Mouse (Mus musculus): ENCODE results near the gene Ciao2b.
"Not testable (repeated sequence)": the region's sequence is repeated elsewhere in the genome, so short reads cannot be mapped to it uniquely, and the experiment has no call there.

The Ciao2b gene

DNA sequence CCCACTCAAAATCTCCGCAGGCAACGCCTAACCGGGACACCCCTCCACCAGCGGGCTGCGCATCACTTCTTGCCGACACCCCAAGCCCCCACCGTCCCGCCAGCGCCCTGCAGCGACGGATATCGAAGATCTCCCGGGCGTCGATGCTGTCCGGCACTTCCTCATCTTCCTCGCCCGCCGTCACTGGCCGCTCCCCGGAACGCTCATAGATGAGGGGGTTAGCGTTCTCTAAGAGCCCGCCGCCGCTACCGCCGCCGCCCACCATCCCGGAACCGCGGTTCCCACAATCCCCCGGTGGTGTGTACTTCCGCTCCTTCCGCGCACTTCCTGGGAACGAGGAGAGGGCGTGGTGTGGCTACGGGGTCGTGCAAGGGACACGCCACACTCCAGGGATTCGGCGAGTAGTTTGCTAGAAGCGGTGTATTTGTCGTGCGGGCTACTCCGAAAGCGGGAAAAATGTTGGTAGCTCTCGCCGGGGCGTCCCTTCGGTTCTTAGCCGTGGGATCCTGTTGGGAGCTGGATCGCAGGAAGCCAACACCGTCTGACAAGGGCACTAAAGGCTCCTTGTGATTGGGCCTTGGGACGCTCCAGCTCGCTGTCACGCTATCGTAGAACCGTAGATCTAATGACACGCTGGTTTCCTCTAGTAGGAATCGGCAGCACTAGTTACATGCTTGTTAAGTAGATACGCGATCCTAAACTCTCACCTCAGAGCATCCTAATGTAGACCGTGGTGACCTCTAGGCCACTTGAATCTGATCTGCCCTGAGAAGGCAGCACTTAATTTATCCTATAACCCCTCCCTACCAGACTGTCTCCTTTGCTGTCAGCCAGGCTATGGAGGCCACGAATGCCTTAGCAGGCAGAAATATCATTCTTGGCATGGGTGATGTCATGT lies at the start of gene Ciao2b:
Gene Ciao2b (minus strand): TSS at position 540 of the 898 bp plus-strand sequence.
- peak; percentile 94 for DNase-seq

DNA sequence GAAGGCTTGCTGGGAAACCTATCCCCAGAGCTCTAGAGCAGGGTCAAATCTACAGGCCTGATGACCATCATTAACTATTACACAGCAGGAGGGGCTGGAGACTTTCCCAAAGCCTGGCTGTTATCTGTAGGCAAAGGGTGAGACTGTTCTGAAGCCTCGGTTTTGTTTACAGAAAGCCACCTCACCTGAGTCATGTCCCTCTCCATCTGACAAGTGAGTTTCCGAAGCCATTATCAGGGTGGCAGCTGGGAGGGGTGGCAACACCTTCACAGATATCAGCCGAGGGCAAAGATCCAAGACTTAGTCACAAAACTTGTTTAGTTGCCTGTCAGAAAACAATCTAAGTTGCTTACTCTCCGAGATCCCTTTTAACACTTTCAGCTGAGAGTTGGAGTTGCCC lies 46.7 kb upstream of the Ciao2b start:
- no peak for DNase-seq

DNA sequence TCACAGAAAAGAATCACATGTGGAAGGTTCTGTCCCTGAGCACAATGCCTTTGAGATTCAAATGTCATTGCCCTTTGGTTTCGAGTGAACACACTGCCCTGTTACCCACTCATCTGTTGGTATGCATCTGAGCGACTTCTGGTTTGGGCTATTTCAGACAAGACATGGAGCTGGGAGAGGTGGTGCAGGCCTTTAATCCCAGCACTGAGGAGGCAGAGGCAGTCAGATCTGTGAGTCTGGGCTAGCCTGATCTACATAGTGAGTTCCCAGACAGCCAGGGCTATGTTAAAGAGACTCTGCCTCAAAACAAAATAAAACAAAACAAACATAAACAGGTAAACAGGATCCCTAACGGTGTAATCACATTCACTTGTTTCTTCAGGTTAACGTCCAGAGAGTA lies 13.8 kb upstream of the Ciao2b start:
- no peak for DNase-seq

DNA sequence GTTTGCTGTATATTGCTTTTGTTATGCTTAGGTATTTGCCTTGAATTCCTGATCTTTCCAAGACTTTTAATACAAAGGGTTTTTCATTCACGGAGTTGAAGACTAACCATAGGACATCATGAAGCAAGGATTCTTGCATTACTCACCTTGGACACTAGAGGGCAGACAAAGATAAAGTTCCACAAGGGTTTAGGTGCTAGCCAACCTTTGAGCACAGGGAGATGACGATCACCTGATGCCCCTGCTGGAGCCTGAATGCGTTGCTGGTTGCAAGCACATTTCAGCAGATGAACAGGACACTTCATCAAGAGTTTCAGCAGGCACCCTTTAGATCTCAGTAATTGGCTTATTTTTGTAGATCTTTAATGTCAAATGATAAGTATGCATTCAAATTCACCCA lies 13.2 kb upstream of the Ciao2b start:
- peak; percentile 81 for DNase-seq

DNA sequence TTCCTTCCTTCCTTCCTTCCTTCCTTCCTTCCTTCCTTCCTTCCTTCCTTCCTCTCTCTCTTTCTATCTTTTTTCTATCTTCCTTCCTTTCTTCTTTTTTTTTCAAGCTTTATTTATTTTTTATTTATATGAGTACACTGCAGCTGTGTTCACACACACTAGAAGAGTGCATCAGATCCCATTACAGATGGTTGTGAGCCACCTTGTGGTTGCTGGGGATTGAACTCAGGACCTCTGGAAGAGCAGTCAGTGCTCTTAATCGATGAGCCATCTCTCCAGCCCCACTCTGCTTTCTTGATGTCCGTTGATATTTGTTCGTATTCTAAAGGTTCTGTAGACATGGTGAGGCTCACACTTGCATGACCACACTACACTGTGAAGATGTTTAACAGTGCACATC lies 2.4 kb upstream of the Ciao2b start:
- DNase-seq: not testable (repeated sequence)

DNA sequence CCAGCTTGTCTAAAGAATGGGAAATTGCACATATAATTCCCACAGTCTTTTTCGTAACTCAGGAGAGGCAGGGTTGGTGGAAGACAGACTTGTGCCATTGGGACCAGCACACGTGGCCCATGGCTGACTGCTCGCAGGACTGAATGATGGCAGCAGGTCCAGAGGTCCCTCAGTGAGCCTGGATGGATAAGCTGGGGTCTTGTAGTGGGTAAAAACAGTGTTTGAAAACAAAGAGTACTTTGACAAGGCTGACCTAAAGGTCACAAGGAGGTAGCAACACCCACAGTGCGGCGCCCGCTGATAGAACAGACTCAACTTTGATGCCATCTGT lies 524 bp upstream of the Ciao2b start:
- DNase-seq: no peak

DNA sequence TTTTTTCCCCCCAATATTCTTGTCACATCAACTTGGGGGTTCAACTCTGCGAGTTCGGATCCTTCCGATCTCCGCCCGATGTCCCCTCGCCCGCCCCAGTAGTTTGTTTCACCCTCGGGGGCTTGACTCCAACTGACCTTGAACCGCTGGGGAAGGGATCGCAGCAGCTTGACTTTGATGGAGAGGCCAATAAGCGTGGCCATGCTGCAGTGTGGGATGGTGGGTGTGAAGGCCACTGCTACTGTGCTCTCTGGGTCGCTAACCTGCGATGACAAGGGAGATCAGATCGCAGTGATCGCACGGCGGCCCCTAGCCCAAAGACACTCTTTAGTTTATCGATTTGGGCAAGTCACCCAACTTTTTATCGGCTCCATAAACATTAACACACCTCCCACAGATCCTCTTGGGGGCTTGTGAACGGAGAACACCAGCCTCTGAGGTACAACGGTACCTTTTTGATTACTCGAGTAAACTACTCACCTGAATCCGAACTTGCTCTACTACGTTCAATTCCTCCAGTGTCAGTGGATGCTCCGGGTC lies 864 bp downstream of the Ciao2b start:
- no peak for DNase-seq

DNA sequence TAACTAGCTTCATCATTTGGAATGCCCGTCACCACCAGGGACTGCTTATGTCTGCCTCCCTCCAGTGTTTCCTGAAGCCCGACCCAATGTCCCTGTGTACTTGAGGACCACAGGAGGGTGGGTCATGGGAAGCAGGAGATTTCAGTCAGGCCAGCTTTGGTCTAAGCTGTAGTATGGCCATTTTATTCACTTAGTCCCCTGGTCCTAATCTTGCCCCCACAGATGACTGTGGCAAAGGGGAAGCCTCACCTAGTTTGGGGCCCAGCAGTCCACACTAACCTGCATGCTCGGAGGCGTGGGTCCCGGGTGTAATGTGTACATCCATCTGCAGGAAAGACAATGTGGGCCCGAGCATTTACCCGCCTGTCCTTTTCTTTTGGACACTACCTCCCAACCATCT lies 1.5 kb downstream of the Ciao2b start:
- DNase-seq: no peak

DNA sequence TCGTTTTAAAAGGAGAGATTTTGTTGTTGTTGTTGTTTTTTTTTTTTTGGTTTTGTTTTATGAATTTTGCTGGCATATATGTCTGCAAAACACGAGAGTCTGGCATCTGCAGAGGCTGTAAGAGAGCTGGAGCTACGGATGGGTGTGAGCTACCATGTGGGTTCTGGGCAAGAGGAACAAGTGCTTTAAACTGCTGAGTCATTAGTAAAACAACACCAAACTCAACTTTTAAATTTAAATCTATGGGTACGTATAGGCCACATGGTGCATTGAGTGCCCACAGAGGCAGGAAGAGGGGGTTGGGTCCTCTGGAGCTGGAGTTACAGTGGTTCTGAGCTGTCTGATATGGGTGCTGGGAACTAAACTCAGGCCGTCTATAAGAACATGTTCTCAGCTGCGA lies 3.8 kb downstream of the Ciao2b start:
- peak; percentile 2 for DNase-seq

DNA sequence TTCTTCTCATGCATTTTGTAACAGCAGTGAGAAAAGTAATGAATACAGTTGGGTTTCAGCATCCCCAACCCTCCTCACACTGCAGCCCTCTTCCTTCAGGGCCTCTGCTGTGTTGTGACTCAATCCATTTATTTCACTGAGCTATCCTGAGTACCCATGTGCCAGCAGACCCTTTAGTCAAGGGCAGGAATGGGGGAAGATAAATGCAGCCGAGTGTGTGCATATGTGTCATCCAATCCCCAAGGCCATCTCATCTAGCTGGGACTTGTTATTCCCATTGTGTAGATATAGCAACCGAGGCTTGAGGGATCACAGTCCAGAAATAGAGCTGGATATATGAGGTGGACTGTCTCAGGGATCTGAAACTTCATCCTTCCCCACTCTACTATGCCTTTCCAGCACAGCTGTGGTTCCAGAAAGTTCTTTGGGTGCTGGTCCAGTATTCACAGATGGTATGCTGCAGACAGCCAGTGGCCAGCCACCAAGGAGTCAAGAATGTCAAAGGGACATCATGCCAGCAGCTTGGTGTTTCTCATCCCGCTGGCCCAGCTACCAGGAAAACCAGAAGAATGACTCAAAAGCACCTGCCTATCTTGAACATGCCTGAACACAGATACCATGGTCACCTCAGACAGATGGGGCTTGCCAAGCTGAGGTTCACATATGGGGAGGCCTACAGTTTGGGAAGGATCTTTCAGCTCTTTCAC lies 6.6 kb downstream of the Ciao2b start:
- peak; percentile 1 for DNase-seq

DNA sequence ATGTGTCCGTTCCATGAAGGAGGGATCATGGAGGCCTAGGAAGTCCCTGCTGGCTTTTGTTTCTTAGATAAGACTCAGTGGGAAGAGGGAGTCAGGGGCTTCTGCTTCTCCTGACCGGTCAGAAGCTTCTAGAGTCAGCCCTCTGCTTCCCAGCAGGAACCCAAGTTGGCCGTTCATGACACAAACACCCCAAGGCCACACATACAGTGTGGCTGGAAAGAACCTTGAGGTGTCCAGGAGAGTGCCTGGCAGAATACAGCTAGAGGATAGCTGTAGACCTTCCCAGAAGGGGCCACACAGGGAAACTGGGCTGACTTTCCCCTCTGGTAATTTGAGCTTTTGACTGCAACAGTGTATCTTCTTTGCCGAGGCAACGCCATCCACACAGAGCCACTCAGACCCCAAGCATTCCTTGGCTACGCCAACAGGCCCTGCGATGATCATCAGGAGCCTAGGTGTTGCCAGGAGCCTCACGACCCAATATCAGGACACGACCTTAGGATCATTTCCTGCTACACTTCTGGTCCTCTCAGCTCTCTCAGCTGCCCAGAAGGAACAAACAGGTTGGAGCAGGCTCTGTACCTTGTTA lies 8.5 kb downstream of the Ciao2b start:
- DNase-seq: peak; percentile 3

DNA sequence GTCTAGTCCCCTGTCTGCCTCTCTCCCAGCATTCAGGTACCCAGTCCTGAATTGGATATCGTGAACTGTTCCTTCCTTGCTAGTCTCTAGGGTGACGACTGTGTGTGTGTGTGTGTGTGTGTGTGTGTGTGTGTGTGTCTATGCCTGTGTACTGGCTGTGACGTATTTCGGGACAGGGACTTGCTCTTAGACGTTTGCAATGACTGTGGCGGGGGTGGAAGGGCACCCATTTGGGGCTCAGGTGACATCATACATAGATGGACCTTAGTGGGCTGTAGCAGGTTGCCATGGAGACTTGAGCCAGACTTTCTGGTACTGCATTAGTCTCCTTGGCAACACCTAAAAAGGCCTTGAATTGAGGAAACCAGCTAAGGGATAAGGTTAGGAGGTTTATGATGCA lies 9.3 kb downstream of the Ciao2b start:
- DNase-seq: peak; percentile 5

DNA sequence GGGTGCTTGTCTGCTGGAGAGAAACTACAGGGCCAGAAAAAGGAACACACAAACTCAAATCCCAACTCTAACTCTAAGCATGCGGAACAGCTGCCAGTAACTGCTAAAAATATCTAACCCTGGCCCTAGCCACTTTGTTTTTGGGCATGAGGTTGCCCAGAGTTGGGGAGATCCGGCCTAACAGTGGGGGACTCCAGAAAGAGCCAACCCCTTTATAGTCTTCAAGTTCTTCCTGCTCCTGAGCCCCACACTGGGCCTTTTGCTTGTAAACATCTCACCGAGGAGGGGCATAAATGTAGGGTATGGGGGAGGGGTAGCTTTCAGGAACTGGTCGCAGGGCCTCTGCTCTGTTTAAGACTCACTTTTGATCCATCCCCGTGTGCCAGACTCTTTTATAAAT lies 9.8 kb downstream of the Ciao2b start:
- DNase-seq: peak; percentile 10

DNA sequence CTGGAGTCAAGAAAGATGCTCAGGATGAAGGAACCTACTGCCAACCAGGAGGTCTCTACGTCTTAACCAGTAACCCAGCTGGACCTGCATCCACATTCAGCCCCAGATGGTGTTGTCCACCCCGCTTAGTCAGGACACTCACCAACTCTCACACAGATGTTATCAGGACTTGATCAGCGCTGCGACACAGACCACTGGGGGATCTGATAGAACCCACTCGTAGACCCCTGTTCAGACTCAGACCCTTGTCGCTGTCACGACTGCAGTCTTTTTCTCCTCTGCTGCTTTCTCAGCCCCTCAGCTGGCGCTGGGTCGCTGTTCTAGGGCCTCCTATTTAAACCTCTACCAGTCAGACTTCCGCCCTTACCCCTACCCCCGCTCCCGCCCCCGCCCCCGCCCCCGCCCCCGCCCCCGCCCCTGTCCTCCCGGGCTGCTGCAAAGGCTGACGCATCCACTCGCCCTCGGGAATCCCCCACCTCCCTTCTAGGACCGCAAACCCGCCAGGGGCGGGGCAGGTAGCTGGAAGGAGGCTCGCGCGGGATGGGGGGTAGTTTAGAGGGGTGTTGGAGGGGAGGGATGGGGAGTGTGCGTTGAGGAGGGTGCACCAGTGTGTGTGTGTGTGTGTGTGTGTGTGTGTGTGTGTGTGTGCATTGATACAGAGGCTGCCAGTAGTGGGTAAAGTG lies 10.6 kb downstream of the Ciao2b start, which contains the start of gene Rrad:
Gene Rrad (minus strand): TSS at position 347 of the 683 bp plus-strand sequence.
- DNase-seq: peak; percentile 75

DNA sequence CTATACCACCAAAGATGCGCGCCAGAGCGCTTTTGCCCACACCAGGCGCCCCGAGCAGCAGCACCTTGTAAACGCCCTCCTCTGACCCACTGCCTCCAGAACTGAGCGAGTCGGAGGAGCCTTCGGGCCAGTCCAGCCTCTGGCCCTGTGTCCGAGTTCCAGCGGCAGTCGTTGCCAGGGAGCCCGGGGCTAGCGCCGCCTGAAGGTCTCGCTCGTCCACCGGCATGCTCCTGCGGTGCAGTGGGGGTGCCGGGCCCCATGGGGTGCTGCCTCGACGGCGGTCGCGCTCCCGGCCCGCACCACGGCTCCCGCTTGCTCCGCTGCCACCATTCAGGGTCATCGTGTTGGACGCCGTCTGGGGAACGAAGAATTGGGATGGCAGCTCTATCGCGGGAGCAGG lies 11.2 kb downstream of the Ciao2b start:
- peak; percentile 50 for DNase-seq

DNA sequence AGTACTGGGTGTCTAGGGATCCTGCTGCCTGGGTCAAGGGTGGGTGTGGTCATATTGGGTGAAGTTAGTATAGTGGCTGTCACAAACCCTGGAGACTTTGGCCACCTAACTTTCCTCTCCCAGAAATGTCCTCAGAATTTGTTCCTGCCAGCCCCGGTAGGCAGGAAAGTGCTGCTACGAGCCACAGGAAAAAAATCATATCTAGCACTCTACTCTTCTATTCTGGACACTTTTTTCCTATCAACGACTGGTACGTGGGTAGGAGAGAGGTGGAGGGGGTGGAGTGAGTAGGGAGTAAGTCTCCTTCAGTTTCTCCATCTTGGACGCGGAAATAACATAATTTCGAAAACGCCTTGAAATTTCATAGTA lies 11.7 kb downstream of the Ciao2b start:
- DNase-seq: no peak

DNA sequence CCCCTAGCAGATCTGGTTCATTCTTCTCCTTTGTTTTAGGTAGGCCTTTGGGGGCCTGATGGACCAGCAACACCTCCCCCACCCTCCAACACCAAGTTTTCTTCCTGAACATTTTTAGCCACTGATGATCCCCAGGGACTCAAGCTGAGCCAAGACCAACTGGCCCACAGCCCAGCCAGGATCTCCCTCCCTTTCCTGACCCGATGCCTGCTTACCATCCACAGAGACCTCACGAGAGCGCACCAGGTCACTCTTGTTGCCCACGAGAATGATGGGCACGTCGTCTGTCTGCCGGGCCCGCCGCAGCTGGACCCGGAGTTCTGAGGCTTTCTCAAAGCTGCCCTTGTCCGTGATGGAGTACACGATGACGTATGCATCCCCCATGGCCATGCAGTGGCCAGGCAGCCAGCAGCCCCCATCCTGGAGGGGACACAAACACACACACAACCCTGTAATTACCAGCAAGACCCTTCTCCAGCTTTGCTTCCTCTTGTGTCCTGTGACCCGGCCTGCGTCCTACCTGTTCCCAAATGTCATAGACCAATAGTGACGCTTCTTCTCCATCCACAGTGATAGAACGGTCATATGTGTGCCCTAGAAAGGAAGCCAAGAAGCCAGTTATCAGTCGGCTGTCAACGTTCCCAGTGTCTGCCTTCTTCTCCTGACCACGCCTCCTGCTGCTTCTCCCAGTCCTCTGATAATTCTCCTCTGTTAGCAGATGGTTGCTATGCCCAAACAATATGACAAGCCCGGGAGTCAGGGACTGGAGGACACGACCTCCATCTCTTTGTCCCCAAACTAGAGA lies 12.3 kb downstream of the Ciao2b start:
- DNase-seq: peak; percentile 69

DNA sequence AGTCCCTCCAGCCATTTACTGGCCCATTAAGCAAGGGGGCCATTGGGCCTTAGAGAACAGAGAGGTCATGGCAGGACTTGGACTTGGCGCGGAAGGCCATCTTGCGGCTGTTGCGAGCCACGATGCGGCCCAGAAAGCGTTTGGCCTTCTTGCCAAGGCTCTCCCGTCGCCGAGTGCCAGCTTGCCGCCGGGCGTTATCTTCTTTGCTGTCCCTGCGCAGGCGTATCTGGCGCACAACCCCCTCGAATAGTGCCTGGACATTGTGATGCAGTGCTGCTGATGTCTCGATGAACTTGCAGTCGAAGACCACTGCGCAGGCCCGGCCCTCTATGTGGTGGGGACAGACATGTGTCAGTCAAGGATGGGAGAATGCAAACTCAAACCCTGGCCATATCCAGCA lies 13.4 kb downstream of the Ciao2b start:
- DNase-seq: peak; percentile 4

DNA sequence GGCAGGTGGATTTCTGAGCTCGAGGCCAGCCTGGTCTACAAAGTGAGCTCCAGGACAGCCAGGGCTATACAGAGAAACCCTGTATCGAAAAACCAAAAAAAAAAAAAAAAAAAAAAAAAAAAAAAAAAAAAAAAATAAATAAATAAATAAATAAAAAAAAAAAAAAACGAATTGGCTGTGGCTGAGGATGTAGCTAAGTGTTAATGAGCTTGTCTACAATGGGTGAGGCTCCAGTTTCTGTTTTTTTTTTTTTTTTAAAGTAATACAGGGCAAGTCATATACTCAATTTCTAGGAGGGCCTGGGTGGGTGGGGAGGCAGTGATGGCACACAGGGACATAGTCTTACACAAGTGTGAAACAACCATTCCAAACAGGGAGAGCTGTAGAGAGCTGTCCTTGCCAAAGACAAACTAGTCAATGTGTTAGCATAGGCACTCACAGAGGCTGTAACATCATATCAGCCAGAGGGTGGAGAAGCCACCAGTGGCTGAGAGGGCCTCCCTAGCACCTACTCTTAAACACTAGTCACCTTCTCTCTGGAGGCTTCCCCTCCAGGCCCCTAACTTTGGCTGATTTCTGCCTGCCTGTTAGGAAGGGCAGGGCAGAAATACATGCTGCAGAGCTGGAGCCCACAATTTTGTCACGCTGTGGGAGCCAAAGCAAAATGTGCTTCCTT lies 14.6 kb downstream of the Ciao2b start:
- DNase-seq: no peak

DNA sequence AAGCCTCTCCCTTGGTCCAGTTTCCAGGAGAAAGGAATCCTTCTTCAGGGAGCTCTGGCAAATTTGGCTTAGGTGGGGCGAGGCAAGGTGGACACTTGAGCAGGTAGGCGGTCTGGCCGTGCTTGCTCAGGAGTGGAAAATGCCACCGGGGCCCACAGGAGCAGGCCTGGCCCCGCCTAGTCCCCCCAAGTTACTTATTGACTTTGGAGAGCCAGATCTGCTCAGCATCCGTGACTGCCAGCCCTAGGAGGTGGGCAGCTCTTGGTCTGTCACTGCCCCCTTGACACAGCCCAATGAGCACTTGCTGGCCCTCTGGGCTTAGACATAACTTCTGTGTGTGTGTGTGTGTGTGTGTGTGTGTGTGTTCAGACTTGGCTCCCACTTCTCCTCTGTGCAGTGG lies 17.6 kb downstream of the Ciao2b start, which contains the start of gene Cdh16:
Gene Cdh16 (minus strand): TSS at position 236 of the 400 bp plus-strand sequence.
- DNase-seq: peak; percentile 90

DNA sequence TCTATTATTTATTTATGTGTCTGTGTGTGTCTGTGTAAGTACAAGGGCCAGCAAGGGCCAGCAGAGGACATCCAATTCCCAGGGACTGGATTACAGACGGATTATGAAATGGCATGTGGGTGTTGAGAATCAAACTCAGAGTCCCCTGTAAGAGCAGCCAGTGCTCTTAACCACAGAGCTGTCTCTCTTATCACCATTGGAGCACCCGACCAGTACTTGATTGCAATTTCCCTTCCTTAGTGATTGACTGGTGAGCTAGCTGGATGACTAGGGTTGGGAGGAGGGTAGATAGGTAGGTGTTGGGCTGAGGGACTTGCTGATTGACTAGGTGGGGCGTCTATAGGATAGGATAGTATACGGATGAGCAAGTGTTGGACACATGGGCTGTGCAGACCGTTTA lies 21.0 kb downstream of the Ciao2b start:
- DNase-seq: no peak
